Mouse (Mus musculus): ENCODE measurements around the gene Defb25. TPM values are rescaled to one million over a fixed set of nuclear protein-coding genes. Genes with fewer than 3 reads are reported as not detected.
A peak's percentile ranks its signal among the peaks of the same experiment; 100 is the strongest.

Gene Defb25
- polyA plus RNA-seq, 1 experiment from 2014 or later: 4.9 TPM

DNA sequence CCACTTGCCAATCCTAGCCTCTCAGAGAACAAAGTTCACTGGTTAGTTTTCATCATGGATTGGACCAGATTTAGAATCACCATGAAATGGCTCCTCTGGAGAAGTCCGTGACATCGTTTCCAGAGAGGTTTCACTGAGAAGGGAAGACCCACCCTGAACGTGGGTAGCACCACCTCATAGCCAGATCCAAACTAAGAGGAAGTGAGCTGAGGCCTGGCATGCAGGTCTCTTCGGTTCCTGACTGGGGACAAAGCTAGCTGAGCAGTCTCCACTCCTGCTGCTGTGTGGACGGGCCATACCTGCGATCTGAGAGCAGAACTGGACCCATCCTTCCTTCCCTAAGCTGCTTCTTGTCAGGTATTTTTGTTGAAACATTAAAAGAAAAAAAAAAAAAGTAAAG lies 38.3 kb upstream of the Defb25 start:
- H3K27me3 ChIP-seq (replicated peaks; ENCODE audit: insufficient read depth, low read length): no peaks in the 10 kb centered on the region
- TF ChIP-seq EP300 (IDR thresholded peaks at IDR 0.05) (no peak), CTCF (IDR thresholded peaks at IDR 0.05) (no peak)
- ATAC-seq: no peak
- WGBS: 76% methylated on average over 6 of the region's 6 CpGs
- no peaks in the 10 kb centered on the region for H3K4me1 ChIP-seq (ENCODE audit: insufficient read depth, low read depth, low read length)
- H3K4me2 ChIP-seq (replicated peaks; ENCODE audit: low read depth, low read length): no peak overlapping the region
- DNase-seq (ENCODE audit: low spot score): no peak
- H3K9me3 ChIP-seq (ENCODE audit: low read length): no peaks in the 10 kb centered on the region
- no peak overlapping the region for H3K27ac ChIP-seq (ENCODE audit: low read length)
- H3K36me3 ChIP-seq (ENCODE audit: insufficient read depth, low read length): no peaks in the 10 kb centered on the region
- H3K4me3 ChIP-seq (ENCODE audit: low read depth, low read length): no peak overlapping the region
- H3K9ac ChIP-seq (replicated peaks; ENCODE audit: low read depth): no peak overlapping the region

DNA sequence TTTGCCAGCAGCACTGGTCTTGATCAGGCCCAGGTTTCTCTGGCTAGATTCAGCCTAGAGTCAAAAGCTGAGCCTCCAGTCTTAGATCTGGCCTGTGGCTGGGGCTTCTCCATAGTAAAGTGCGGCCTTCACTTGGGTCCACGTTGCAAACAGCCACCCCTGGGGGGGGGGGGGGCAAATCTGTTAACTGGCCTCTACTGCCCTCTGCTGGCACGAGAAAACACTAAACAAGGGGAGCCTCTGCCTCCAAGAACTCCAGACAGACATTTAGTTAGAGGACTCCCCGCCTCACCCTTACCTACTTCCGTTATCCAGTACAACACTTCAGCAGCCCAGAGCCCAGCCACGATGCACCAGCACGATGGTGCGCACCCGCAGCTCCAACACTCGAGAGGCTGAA lies 34.5 kb upstream of the Defb25 start:
- no peaks in the 10 kb centered on the region for H3K9me3 ChIP-seq (ENCODE audit: low read length)
- no peaks in the 10 kb centered on the region for H3K4me1 ChIP-seq (ENCODE audit: insufficient read depth, low read depth, low read length)
- WGBS: 56% methylated on average over 10 of the region's 10 CpGs
- DNase-seq (ENCODE audit: low spot score): peak; percentile 44
- H3K9ac ChIP-seq (replicated peaks; ENCODE audit: low read depth): no peak overlapping the region
- no peak overlapping the region for H3K4me3 ChIP-seq (ENCODE audit: low read depth, low read length)
- H3K4me2 ChIP-seq (replicated peaks; ENCODE audit: low read depth, low read length): no peak overlapping the region
- H3K27ac ChIP-seq (ENCODE audit: low read length): no peak overlapping the region
- no peak for ATAC-seq
- H3K27me3 ChIP-seq (replicated peaks; ENCODE audit: insufficient read depth, low read length): no peaks in the 10 kb centered on the region
- TF ChIP-seq EP300 (IDR thresholded peaks at IDR 0.05) (no peak), CTCF (IDR thresholded peaks at IDR 0.05) (peak; percentile 69)
- no peaks in the 10 kb centered on the region for H3K36me3 ChIP-seq (ENCODE audit: insufficient read depth, low read length)

- WGBS: 32% methylated on average over 14 of the region's 14 CpGs
- H3K9me3 ChIP-seq (ENCODE audit: low read length): no peaks in the 10 kb centered on the region
- H3K27me3 ChIP-seq (replicated peaks; ENCODE audit: insufficient read depth, low read length): no peaks in the 10 kb centered on the region
- 0 out of 2 replicates have a peak overlapping the region, but pooled peaks have one; percentile 11 for H3K27ac ChIP-seq (ENCODE audit: low read length)
- H3K9ac ChIP-seq (replicated peaks; ENCODE audit: low read depth): no peak overlapping the region
- no peaks in the 10 kb centered on the region for H3K36me3 ChIP-seq (ENCODE audit: insufficient read depth, low read length)
- H3K4me3 ChIP-seq (ENCODE audit: low read depth, low read length): no peak overlapping the region
- TF ChIP-seq CTCF (IDR thresholded peaks at IDR 0.05): no peak
- TF ChIP-seq EP300 (IDR thresholded peaks at IDR 0.05): no peak
- DNase-seq (ENCODE audit: low spot score) (peak; percentile 43), ATAC-seq (no peak)
- H3K4me2 ChIP-seq (replicated peaks; ENCODE audit: low read depth, low read length): no peak overlapping the region
- H3K4me1 ChIP-seq (ENCODE audit: insufficient read depth, low read depth, low read length): no peaks in the 10 kb centered on the region
Measured at GRCm38 (mm10) chr2:152653874-152654715, 31.2 kb upstream of the Defb25 start.

GRCm38 (mm10) chr2:152652901-152653620 lies 30.2 kb upstream of the Defb25 start:
- Histone ChIP-seq H3K4me3 (ENCODE audit: low read depth, low read length) (no peak overlapping the region), H3K4me2 (replicated peaks; ENCODE audit: low read depth, low read length) (no peak overlapping the region), H3K27ac (ENCODE audit: low read length) (peak overlapping the region; percentile 11; the same call in 1 of the 2 replicates), H3K9ac (replicated peaks; ENCODE audit: low read depth) (no peak overlapping the region), H3K36me3 (ENCODE audit: insufficient read depth, low read length) (no peaks in the 10 kb centered on the region), H3K4me1 (ENCODE audit: insufficient read depth, low read depth, low read length) (no peaks in the 10 kb centered on the region), H3K27me3 (replicated peaks; ENCODE audit: insufficient read depth, low read length) (no peaks in the 10 kb centered on the region), H3K9me3 (ENCODE audit: low read length) (no peaks in the 10 kb centered on the region)
- peak; percentile 93 for ATAC-seq
- WGBS: 33% methylated on average over 10 of the region's 10 CpGs
- TF ChIP-seq EP300 (IDR thresholded peaks at IDR 0.05): no peak
- TF ChIP-seq CTCF (IDR thresholded peaks at IDR 0.05): 0 out of 2 replicates have a peak, but pooled peaks have one; percentile 1
- DNase-seq (ENCODE audit: low spot score): peak; percentile 96

DNA sequence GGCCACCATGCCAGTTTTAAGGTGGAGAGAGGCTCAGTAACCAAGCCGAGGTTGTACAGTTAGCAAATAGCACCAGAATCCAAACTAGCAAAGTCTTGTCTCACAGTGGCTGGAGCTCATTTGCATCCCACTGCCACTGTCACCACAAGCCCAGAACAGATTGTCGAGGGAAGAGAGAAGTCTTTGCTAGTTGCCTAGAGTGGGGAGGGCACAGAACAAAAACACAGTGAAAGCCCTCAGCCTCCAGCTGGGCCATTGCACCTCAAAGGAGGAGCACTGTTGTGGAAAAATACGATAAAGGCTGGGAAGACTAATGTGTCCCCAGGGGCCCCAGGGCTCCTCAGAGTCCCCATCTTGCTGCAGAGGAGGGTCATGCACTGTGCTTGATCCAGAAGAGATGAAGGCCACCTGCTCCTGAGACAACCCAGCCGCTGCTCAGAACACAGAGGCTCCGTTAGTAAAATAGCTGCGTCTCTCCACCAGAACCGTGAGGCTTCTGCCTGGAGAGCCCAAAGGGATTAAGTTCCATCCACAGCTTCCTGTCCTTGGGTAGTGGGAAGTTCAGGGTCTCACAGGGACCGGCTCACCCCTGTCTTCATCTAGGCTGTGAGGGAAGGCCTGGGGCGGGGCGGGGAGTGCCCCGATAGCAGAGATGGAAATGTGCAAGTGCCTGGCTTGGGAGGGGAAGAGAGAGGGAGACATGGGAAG lies 16.7 kb upstream of the Defb25 start:
- peak; percentile 53 for DNase-seq (ENCODE audit: low spot score)
- ATAC-seq: peak; percentile 29
- H3K27me3 ChIP-seq (replicated peaks; ENCODE audit: insufficient read depth, low read length): no peaks in the 10 kb centered on the region
- TF ChIP-seq EP300 (IDR thresholded peaks at IDR 0.05) (no peak), CTCF (IDR thresholded peaks at IDR 0.05) (no peak)
- peaks cover 5% of the 10 kb centered on the region; the same call in 1 of the 2 replicates for H3K4me1 ChIP-seq (ENCODE audit: insufficient read depth, low read depth, low read length)
- H3K4me2 ChIP-seq (replicated peaks; ENCODE audit: low read depth, low read length): no peak overlapping the region
- no peak overlapping the region for H3K9ac ChIP-seq (replicated peaks; ENCODE audit: low read depth)
- no peaks in the 10 kb centered on the region for H3K9me3 ChIP-seq (ENCODE audit: low read length)
- H3K36me3 ChIP-seq (ENCODE audit: insufficient read depth, low read length): no peaks in the 10 kb centered on the region
- no peak overlapping the region for H3K4me3 ChIP-seq (ENCODE audit: low read depth, low read length)
- H3K27ac ChIP-seq (ENCODE audit: low read length): peak overlapping the region; percentile 81
- 29% methylated on average over 11 of the region's 11 CpGs for WGBS

- DNase-seq (ENCODE audit: low spot score): peak; percentile 51
- Histone ChIP-seq H3K9me3 (ENCODE audit: low read length) (no peaks in the 10 kb centered on the region), H3K4me2 (replicated peaks; ENCODE audit: low read depth, low read length) (no peak overlapping the region), H3K9ac (replicated peaks; ENCODE audit: low read depth) (no peak overlapping the region), H3K4me3 (ENCODE audit: low read depth, low read length) (no peak overlapping the region), H3K27me3 (replicated peaks; ENCODE audit: insufficient read depth, low read length) (no peaks in the 10 kb centered on the region), H3K36me3 (ENCODE audit: insufficient read depth, low read length) (0 out of 2 replicates have a peak, but pooled peaks cover 3% of the 10 kb centered on the region), H3K4me1 (ENCODE audit: insufficient read depth, low read depth, low read length) (peaks cover 5% of the 10 kb centered on the region; the same call in 1 of the 2 replicates), H3K27ac (ENCODE audit: low read length) (peak overlapping the region; percentile 81)
- WGBS: 43% methylated on average over 6 of the region's 6 CpGs
- no peak for TF ChIP-seq EP300 (IDR thresholded peaks at IDR 0.05)
- TF ChIP-seq CTCF (IDR thresholded peaks at IDR 0.05): no peak
- no peak for ATAC-seq
Measured at GRCm38 (mm10) chr2:152638865-152639264, 16.0 kb upstream of the Defb25 start.

Measured in lung, postnatal 0 days (tissue).